Mouse (Mus musculus) midbrain, embryonic 13.5 days (tissue): ENCODE results near the gene 1700016K19Rik. TPM values are rescaled to one million over a fixed set of nuclear protein-coding genes. Genes with fewer than 3 reads are reported as not detected.

Experiments
- polyA plus RNA-seq: library from polyadenylated mRNA; unstranded; fragments of >200 nt; fragmentation: Nextera tagmentation; extraction: Ambion mirVana; gene quantifications from 2 replicates; pipeline ENCODE4 v1.2.1, GENCODE M21; 2015

1700016K19Rik gene
- polyA plus RNA-seq, 1 experiment from 2014 or later, result 1.8 TPM

Other genes with a start within 250 kb of the 1700016K19Rik start
- 1.0 and 1.1 TPM in 2 replicates for gene Doc2b, start 203.9 kb upstream of the 1700016K19Rik start, polyA plus RNA-seq
- 1.9 and 2.4 TPM in 2 replicates for gene Rph3al, start 61.5 kb upstream of the 1700016K19Rik start, polyA plus RNA-seq
- gene Rflnb, start 27.9 kb downstream of the 1700016K19Rik start, polyA plus RNA-seq, result 6.2 and 7.2 TPM in 2 replicates
- gene Vps53, start 179.7 kb downstream of the 1700016K19Rik start, polyA plus RNA-seq, result 61.4 and 64.5 TPM in 2 replicates
- gene Fam57a, start 179.8 kb downstream of the 1700016K19Rik start, polyA plus RNA-seq, result 22.0 and 22.3 TPM in 2 replicates
- gene Dbil5, start 217.7 kb downstream of the 1700016K19Rik start, polyA plus RNA-seq, result 0.50 and 1.00 TPM in 2 replicates
- gene Gemin4, start 217.8 kb downstream of the 1700016K19Rik start, polyA plus RNA-seq, result 15.7 and 21.5 TPM in 2 replicates
- 18.6 and 19.0 TPM in 2 replicates for gene Mrm3, start 243.8 kb downstream of the 1700016K19Rik start, polyA plus RNA-seq
- 128 TPM in 2 replicates for gene Glod4, start 243.8 kb downstream of the 1700016K19Rik start, polyA plus RNA-seq